8 mouse cellular contexts compared by ENCODE assay signal in the genomic region with DNA sequence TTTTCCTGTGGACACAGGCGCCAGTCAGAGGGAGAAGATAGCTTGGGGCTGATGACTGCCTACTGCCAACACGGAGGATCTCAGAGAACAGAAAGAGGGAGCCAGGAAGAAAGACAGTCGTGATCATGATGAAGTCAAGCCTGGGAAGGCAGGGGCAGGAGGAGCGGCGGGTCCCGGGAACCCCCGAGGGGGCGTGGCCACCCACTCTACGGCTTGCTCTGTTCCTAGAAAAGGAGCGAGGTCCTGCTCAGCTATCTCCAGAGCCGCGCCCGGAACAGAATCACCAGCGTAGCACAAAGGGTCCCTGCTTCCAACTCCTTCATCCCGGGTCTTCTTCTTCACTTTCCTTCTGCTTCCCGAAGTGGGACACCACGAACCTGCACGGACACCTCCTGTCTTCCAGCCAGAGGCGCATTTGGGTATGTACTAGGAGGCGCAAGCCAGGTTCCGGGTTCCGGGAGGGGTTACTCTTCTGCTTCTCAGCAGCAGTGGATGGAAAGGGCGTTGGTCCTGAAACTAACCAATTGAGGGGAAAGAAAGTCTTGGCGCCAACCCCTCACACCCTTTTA. TPM values are rescaled to one million over a fixed set of nuclear protein-coding genes. Genes with fewer than 3 reads are reported as not detected.
DNase-seq lines count a peak whose midpoint lies in the region; ATAC-seq and TF ChIP-seq lines count a peak whose summit lies in the region.

Gm8773 (plus strand) TSS at position 51 of the 569 bp plus-strand sequence.

- no peaks in the 10 kb centered on the region for H3K9me3 ChIP-seq in lung, postnatal 0 days (ENCODE audit: low read length)
- no peaks in the 10 kb centered on the region for H3K9me3 ChIP-seq in forebrain, embryonic 16.5 days (ENCODE audit: control insufficient read depth, low read length)
- H3K9me3 ChIP-seq in midbrain, embryonic 13.5 days, result no peaks in the 10 kb centered on the region

- H3K4me1 ChIP-seq in lung, postnatal 0 days (ENCODE audit: insufficient read depth, low read depth, low read length), result no peaks in the 10 kb centered on the region; the same call in 1 of the 2 replicates
- H3K4me1 ChIP-seq in forebrain, embryonic 16.5 days (replicated peaks; ENCODE audit: control insufficient read depth, insufficient read depth, low read length), result no peaks in the 10 kb centered on the region
- H3K4me1 ChIP-seq in midbrain, embryonic 13.5 days (replicated peaks), result no peaks in the 10 kb centered on the region

- H3K4me2 ChIP-seq in lung, postnatal 0 days (replicated peaks; ENCODE audit: low read depth, low read length), result peak within 1 kb of the TSS; percentile 72
- peak within 1 kb of the TSS; percentile 91 for H3K4me2 ChIP-seq in forebrain, embryonic 16.5 days (ENCODE audit: low read length)
- peak within 1 kb of the TSS; percentile 83 for H3K4me2 ChIP-seq in midbrain, embryonic 13.5 days (replicated peaks)

- no peak within 1 kb of the TSS for H3K9ac ChIP-seq in lung, postnatal 0 days (replicated peaks; ENCODE audit: low read depth)
- peak within 1 kb of the TSS; percentile 70 for H3K9ac ChIP-seq in forebrain, embryonic 16.5 days (replicated peaks; ENCODE audit: low read depth, low read length)
- peak within 1 kb of the TSS; percentile 61 for H3K9ac ChIP-seq in midbrain, embryonic 13.5 days (replicated peaks)

- DNase-seq in adrenal gland, adult 2 months, result peak; percentile 10
- DNase-seq in adrenal gland, postnatal 4 days (ENCODE audit: low spot score in 2 of 2), result no peak
- peak; percentile 18 for DNase-seq in lung, postnatal 0 days (ENCODE audit: low spot score)
- no peak for DNase-seq in lung, postnatal 14 days
- DNase-seq in kidney, postnatal 10 days, result peak; percentile 22
- peak; percentile 2 to 4 for DNase-seq in urinary bladder, postnatal 36 days (ENCODE audit: low spot score in 2 of 2)

- peak within 1 kb of the TSS; percentile 39 for H3K4me3 ChIP-seq in lung, postnatal 0 days (ENCODE audit: low read depth, low read length)
- peak within 1 kb of the TSS; percentile 68 for H3K4me3 ChIP-seq in forebrain, embryonic 16.5 days (replicated peaks; ENCODE audit: low read length)
- H3K4me3 ChIP-seq in midbrain, embryonic 13.5 days (replicated peaks), result peak within 1 kb of the TSS; percentile 61

- peak; percentile 50; the same call in 1 of the 2 replicates for ATAC-seq in lung, postnatal 0 days
- peak; percentile 92 for ATAC-seq in forebrain, embryonic 16.5 days
- peak; percentile 91 for ATAC-seq in midbrain, embryonic 13.5 days

- 1% methylated on average over 23 of the region's 24 CpGs for WGBS in lung, postnatal 0 days
- under 1% methylated on average over 24 of the region's 24 CpGs for WGBS in forebrain, embryonic 16.5 days
- 1% methylated on average over 24 of the region's 24 CpGs for WGBS in midbrain, embryonic 13.5 days

- no peak for TF ChIP-seq CTCF in lung, postnatal 0 days (IDR thresholded peaks at IDR 0.05)

- no peak for TF ChIP-seq EP300 in lung, postnatal 0 days (IDR thresholded peaks at IDR 0.05)

- H3K27me3 ChIP-seq in lung, postnatal 0 days (replicated peaks; ENCODE audit: insufficient read depth, low read length), result no peaks in the 10 kb centered on the region
- no peaks in the 10 kb centered on the region for H3K27me3 ChIP-seq in forebrain, embryonic 16.5 days (replicated peaks; ENCODE audit: control insufficient read depth, insufficient read depth, low read length)
- H3K27me3 ChIP-seq in midbrain, embryonic 13.5 days, result peaks cover 10% of the 10 kb centered on the region; the same call in 1 of the 2 replicates

- H3K27ac ChIP-seq in lung, postnatal 0 days (ENCODE audit: low read length), result no peak within 1 kb of the TSS
- no peak within 1 kb of the TSS for H3K27ac ChIP-seq in forebrain, embryonic 16.5 days (ENCODE audit: low read length)
- no peak within 1 kb of the TSS for H3K27ac ChIP-seq in midbrain, embryonic 13.5 days

- no peaks in the 10 kb centered on the region for H3K36me3 ChIP-seq in lung, postnatal 0 days (ENCODE audit: insufficient read depth, low read length)
- no peaks in the 10 kb centered on the region for H3K36me3 ChIP-seq in forebrain, embryonic 16.5 days (ENCODE audit: control insufficient read depth, insufficient read depth)
- no peaks in the 10 kb centered on the region for H3K36me3 ChIP-seq in midbrain, embryonic 13.5 days

RNA-seq across cellular contexts. Expression of gene Gm8773, which starts in this region (rescaled TPM):
- not detected for total RNA-seq in adrenal gland, adult 2 months (2021)
- not detected in 2 replicates for polyA plus RNA-seq in adrenal gland, adult 2 months (2012; rRNA removed)
- under 1 TPM in 1 of 2 experiments, not detected in 1; 0.39 TPM for total RNA-seq in adrenal gland, postnatal 4 days (2021)
- 0.16 and 0.36 TPM in 2 replicates for polyA plus RNA-seq in lung, postnatal 0 days (2015; fragmentation: Nextera tagmentation; extraction: Ambion mirVana)
- 9.4 and 12.0 TPM in 2 replicates for polyA plus RNA-seq in forebrain, embryonic 16.5 days (2015; fragmentation: Nextera tagmentation; extraction: Ambion mirVana)
- polyA plus RNA-seq in midbrain, embryonic 13.5 days (2015; fragmentation: Nextera tagmentation; extraction: Ambion mirVana), result 6.5 and 7.2 TPM in 2 replicates

Comparison
In these comparisons a context has a peak if more than half of its experiments do, and no peak if none do; other contexts are left out.
1. Peak in DNase-seq in adrenal gland, adult 2 months; RNA of the gene not detected or under 1 TPM.
2. Peak in DNase-seq, ATAC-seq, H3K4me3 ChIP-seq and H3K4me2 ChIP-seq in lung, postnatal 0 days; RNA of the gene not detected or under 1 TPM.
3. DNase-seq: peak in kidney, postnatal 10 days (single experiment) and urinary bladder, postnatal 36 days (2 of 2); none in adrenal gland, postnatal 4 days (0 of 2) and lung, postnatal 14 days (single experiment).
4. Peak in every context shown above with its lines, with median percentiles within 50 percentile points of each other: ATAC-seq, H3K4me2 ChIP-seq and H3K4me3 ChIP-seq.